Mouse (Mus musculus): ENCODE results near the gene Gm20388. TPM values are rescaled to one million over a fixed set of nuclear protein-coding genes. Genes with fewer than 3 reads are reported as not detected.
"Not testable (repeated sequence)": the region's sequence is repeated elsewhere in the genome, so short reads cannot be mapped to it uniquely, and the experiment has no call there.

Gm20388 gene
- total RNA-seq, 2 experiments from 2014 or later, result 1.9 to 2.0 TPM

- DNase-seq, result no peak
These were observed 4004.0 kb downstream of the Gm20388 start for GRCm38 (mm10) chr8:123914635-123915034.

- DNase-seq, result peak; percentile 84
These were observed 4014.1 kb downstream of the Gm20388 start for GRCm38 (mm10) chr8:123924719-123925118.

- DNase-seq, result no peak
These were observed 4015.0 kb downstream of the Gm20388 start for GRCm38 (mm10) chr8:123925671-123926070.

- DNase-seq, result no peak
These were observed 4018.4 kb downstream of the Gm20388 start for GRCm38 (mm10) chr8:123929026-123929425.

DNA sequence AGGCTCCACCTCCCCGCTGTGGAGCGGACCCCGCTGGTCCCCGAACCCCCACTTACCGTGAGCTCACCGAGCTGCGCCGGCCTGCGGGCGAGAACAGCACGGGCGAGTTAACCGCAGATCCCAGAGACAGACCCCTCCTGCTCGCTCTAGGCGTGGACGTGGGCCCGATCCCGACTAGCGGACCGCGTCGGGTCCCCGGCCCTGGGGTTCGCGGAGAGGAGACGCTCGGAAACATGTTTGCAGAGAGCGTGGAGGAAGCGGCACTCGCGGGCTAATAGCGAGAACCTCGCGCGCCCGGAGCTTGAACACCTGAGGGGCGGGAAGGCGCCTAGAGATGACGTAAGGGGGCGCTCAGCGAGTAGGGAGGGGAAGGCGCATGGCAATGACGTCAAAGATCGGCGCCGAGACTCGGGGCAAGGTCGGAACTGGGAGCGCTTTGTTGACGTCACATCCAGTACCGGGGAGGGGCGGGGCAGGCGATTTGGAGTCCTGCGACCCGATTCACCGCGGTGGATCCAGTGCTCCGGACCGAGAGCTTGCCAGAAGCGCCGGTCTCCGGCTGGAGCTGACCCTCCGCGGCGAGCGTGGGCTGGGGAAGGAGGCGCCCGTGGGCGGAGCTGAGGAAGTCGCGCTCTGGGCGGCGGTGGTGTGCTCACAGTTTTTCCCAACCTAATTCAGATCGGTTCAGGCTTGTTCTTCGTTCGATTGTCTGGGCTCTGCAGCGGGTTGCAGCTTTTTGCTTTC lies 4038.5 kb downstream of the Gm20388 start, which contains the start of gene Nup133:
TSS of gene Nup133 (minus strand) at position 324 of the 744 bp plus-strand sequence.
- peak; percentile 100 for DNase-seq

GRCm38 (mm10) chr8:123949686-123949986 lies 4039.0 kb downstream of the Gm20388 start:
- DNase-seq, result no peak

DNA sequence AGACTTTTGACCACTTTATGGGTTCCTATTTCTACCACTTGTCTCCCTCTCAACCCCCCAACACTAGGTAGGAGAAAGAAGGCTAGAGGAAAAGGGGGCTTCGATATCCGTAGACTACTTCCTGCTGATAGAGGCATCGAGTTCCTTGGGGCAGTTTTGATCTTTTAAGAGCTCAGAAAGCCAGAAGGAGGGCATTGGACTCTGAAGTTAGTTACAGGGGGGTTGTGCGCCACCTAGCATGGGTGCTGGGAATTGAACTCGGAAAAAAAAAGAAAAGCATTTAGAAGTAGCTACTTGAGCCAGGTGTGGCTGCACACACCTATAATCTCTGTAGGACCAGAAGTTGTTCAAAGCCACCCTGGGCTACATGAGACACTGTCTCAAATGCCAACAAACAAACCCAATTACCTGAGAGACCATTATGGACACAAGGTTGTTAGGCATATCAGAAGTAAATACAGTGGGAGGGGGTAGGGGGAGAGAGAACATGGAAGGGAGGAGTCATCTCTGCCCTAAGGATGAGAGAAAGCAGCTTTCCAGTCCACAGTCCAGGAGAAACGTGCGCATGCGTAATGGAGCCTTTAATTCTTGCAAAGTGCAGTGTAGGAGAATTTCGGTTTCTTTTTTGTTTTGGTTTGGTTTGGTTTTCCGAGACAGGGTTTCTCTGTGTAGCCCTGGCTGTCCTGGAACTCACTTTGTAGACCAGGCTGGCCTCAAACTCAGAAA lies 4039.6 kb downstream of the Gm20388 start:
- peak; percentile 64 for DNase-seq

DNA sequence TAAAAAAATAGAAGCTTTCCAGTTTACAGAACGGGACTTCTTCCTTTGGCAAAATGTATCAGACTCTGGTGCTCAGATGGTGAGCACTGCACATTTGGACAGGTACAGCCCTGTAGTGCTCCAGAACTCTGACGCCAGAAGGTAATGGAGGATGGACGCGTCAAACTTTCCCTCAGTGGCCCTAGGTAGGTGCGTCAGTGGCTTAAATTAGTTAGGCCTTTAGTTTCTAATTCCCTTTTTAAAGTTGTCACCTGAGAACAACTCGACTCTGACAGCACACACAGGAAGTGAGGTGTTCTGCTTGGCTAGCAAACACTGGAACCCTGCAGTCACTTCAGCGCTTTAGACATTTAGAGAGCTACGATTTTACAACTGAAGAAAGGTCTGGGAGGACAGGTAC lies 4043.0 kb downstream of the Gm20388 start:
- DNase-seq, result no peak

DNA sequence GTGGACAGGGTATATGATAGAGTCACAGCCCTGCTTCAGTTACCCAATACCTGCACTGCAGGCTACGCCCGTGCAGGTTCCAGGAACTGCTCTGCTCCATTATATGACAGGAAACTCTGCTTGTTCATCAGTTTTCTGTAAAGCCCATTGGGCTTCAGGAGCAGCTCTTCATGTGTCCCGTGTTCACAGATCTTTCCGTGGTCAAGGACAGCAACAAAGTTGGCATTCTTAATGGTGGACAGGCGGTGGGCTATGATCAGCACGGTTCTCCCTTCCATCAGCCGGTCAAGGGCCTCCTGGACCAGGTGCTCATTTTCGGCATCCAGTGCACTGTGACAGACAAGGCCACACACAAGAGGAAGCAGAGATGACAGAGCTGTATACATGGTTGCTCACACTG lies 4043.6 kb downstream of the Gm20388 start:
- no peak for DNase-seq

DNA sequence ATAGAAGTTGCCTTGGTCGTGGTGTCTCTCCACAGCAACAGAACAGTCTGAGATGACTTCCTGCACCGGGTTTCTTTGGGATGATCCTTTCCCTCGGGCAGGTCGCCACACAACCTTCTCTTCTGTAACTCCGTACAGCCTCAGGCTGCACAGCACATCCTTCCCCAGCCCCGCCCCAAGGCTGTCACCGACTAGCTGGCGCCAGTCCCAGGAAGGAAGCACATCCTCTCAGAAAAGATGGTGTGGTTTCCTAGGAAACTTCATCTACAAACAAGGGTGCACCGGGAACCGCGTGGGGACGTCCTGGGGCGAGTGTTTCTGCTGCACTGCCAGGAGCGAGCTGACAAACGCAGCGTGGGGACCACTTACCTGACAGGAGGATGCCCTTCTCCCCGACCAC lies 4047.5 kb downstream of the Gm20388 start:
- no peak for DNase-seq

- no peak for DNase-seq
These were observed 4048.8 kb downstream of the Gm20388 start for GRCm38 (mm10) chr8:123959473-123959872.

DNA sequence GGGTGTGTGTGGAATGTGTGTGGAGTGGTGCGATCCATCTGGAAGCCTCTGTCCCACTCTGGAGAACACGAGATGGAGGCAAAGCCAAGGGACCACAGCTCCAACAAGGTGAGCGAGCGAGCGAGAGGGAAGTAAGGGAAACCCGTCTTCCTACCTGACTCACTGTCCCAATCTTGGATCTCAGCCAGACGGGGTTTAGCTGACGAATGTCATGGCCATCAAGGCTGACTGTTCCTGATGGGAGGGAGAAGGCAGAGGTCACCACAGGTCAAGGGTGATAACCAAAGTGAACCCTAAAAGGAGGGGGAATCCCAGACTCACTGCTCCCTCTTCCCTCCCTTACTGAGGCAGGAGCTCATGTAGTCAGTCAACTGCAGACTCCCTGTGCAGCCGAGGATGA lies 4049.4 kb downstream of the Gm20388 start:
- DNase-seq, result peak; percentile 34

DNA sequence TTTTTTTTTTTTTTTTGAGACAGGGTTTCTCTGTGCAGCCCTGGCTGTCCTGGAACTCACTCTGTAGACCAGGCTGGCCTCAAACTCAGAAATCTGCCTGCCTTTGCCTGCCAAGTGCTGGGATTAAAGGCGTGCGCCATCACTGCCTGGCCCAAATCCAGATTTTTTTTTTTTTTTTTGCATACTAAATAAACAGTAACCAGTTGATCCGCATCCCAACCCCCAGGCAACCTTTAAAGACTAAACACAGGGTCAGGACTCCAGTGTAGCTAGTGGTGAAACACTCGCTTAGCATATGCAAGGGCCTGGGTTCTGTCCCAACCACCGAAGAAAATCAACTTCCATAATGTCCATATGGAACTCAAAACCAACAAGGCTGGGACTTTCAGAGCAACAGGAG lies 4049.9 kb downstream of the Gm20388 start:
- DNase-seq, result not testable (repeated sequence)

- DNase-seq, result no peak
These were observed 4050.7 kb downstream of the Gm20388 start for GRCm38 (mm10) chr8:123961371-123961770.

- no peak for DNase-seq
These were observed 4056.3 kb downstream of the Gm20388 start for GRCm38 (mm10) chr8:123966896-123967295.

DNA sequence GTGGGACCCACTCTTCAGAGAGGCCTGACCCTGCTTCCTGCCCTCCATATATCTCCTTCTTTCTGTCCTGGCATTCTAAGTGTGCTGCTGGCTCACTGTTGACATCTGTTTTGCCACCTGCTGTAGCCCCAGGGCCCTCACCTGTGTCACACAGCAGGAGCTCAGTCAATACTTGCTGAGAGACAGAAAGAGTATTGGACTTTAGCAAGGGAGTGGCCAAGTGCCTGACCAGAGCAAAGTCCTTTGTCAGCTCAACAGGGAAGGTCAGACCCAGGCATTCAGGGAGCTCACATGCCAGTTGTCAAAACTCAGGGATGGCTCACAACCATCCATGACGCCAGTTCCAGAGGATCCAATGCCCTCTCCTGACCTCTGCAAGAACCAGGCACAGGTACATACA lies 4062.9 kb downstream of the Gm20388 start:
- no peak for DNase-seq

DNA sequence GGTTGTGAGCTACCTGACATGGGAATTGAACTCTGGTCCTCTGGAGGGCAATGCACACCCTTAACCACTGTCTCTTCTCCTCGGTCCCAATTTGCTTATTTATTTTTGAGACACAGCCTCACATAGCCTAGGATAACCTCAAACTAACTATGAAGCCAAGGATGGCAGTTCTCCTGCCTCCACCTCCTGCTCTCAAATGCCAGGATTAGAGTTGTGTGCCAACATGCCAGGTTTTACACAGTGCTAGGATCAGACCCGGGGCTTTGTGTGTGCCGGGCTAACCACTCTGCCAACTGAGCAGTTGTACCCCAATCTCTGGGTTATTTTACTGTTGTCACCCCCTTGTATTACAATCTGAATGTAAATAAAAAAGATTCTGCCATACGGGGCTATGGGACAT lies 4066.9 kb downstream of the Gm20388 start:
- no peak for DNase-seq

- peak; percentile 56 for DNase-seq
These were observed 4067.7 kb downstream of the Gm20388 start for GRCm38 (mm10) chr8:123978166-123978838.

GRCm38 (mm10) chr8:123978926-123979325 lies 4068.3 kb downstream of the Gm20388 start:
- no peak for DNase-seq

DNA sequence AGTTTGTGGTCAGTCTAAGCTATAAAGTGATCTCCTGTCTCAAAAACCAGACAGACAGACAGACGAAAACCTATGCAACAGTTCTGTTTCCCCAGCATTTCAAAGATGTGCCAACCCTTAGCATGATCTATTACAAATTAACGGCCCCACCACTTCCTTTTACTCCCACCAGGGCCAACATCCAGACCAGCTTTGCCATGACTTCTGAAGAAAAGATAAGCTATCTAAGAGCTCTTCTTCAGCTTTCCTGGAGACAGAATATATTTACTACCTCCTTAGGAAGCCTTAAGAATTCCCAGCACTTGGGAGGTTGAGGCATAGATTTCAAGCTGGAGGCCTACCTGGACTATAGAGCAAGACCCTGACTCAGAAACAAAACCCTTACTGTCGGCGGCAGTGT lies 4069.6 kb downstream of the Gm20388 start:
- DNase-seq, result no peak

DNA sequence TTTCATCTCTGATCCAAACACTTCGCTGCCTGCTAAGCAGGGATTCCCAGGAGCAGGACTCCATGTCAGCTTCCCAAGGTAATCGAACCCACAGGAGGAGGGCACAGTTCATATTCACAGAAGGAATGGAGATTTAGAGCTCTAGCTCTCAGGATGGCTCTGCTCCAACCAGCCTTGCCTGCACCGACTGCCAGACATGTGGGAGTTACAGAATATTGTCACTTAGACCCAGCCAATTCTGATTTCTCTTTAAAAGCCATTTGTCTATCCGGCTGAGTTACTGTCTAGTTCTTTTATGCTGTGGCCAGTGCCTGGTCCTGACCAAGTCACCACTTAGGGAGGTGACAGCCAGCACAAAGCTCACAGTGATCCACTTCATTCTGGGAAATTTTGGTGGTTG lies 4071.0 kb downstream of the Gm20388 start:
- DNase-seq, result peak; percentile 22

- DNase-seq, result peak; percentile 35
These were observed 4071.7 kb downstream of the Gm20388 start for GRCm38 (mm10) chr8:123982291-123982793.

DNA sequence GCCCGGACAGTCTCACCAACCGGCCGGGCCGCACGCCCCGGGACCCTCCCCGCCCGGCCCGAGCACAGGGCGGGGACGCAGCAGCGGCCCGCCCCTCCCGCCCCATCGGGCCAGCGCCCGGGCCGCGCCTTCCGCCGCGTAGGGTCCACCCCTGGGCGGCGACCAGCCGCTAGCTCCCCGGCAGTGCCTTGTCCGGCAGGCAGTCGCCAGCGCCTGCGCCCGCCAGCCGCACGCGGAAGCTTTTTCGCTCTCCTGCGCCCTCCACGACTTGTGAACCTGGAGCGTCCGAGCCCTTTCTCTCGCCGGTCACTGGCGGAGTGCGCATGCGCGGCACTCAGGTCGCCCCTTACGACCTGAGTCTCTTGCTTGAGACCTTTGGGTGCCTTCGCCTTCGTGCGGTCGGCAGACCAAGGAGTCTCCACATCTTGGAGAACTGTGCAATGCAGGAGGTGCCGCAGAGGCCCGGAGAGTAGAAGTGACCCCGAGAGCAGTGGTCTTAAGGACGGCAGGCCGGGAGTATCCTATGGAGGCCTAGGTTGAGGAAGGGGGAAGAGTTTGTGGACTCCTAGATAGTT lies 4072.3 kb downstream of the Gm20388 start, which contains the start of gene Abcb10:
TSS of gene Abcb10 (minus strand) at position 297 of the 575 bp plus-strand sequence.
- peak; percentile 95 for DNase-seq
